Mouse (Mus musculus) embryonic facial prominence, embryonic 10.5 days (tissue): ENCODE measurements around the gene Snx25. TPM values are rescaled to one million over a fixed set of nuclear protein-coding genes. Genes with fewer than 3 reads are reported as not detected.
A peak's percentile ranks its signal among the peaks of the same experiment; 100 is the strongest.

Experiments
- DNase-seq: peaks from one replicate; pipeline ENCODE4 v3.0.0-alpha.2; 2017; ENCODE audit warnings: low spot score
- H3K27ac ChIP-seq: fragments of 300-500 bp; sonication (generic); replicated peaks from 2 replicates; pipeline ENCODE4 v1.5.1; 2016; ENCODE audit warnings: mild to moderate bottlenecking
- H3K27me3 ChIP-seq: fragments of 300-500 bp; sonication (generic); replicated peaks from 2 replicates; pipeline ENCODE4 v1.6.1; 2016; ENCODE audit warnings: low read depth, mild to moderate bottlenecking; ENCODE audit not compliant: poor library complexity, severe bottlenecking
- H3K36me3 ChIP-seq: fragments of 300-500 bp; sonication (generic); replicated peaks from 2 replicates; pipeline ENCODE4 v1.6.1; 2016; ENCODE audit warnings: mild to moderate bottlenecking, moderate library complexity
- H3K4me1 ChIP-seq: fragments of 300-500 bp; sonication (generic); 2 replicates; pipeline ENCODE4 v1.6.1; 2016
- H3K4me3 ChIP-seq: fragments of 300-500 bp; sonication (generic); 2 replicates; pipeline ENCODE4 v1.5.1; 2016; ENCODE audit warnings: mild to moderate bottlenecking, moderate library complexity
- H3K9me3 ChIP-seq: fragments of 300-500 bp; sonication (generic); 2 replicates; pipeline ENCODE4 v1.6.1; 2016; ENCODE audit warnings: mild to moderate bottlenecking
- WGBS: fragments of 180-500 bp; shearing (Covaris S2); methylation state at CpG from one replicate; pipeline ENCODE4 v1.1.7; 2016; 5-methylcytosine and 5-hydroxymethylcytosine counted together
- polyA plus RNA-seq: library from polyadenylated mRNA; unstranded; fragments of >200 nt; fragmentation: Nextera tagmentation; extraction: Ambion mirVana; gene quantifications from 2 replicates; pipeline ENCODE4 v1.2.1, GENCODE M21; 2016

The Snx25 gene
- 3.0 and 4.1 TPM in 2 replicates for polyA plus RNA-seq

DNA sequence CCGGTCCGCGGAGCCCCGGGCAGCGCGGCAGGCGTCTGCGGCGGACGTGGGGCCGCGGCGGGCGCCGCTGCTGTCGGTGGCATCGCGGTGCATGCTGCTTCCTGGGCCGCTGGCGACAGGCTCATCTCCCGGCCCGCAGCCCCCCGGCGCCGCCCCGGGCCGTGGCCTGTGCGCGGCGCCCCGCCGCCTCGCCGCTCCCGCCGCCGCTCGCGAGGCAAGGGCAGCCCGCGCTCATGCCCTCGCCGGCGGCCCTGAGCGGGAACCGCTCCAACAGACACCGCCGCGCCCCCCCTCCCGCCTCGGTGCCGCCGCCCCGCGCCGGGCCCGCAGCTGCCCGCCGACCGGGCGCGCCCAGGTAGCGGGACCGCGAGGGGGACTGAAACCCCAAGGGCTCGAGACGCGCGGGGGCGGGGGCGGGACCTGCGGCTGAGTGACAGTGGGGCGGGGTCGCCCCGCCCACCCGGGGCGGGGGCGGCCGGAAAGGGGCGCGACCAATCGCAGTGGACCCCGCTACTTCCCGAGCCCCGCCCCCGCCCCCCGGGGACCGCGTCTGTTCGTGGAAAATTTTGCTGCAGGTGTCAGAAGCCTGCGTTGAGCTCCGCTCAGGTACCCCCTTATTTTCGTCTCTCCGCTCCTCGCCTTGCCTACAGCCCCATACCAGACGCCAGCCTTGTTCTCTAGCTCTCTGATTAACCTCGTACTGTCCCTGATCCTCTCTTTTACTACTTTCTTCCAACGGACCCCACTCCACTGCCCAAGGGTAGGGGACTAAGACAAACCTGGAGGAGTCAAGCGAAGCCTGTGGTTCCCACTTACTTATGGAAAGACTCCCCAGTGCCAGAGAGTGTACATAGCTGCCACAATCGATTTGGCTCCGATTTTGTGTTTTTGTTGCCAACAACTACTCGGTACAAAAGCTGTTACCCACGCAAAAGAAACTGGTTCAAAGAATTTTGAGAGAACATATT, at the start of gene Snx25:
Snx25 (minus strand) TSS at position 96 of the 968 bp plus-strand sequence.
- DNase-seq = peak; percentile 92
- peak within 1 kb of the TSS; percentile 84 for H3K27ac ChIP-seq
- peaks cover 46% of the 10 kb centered on the region for H3K27me3 ChIP-seq
- peaks cover 24% of the 10 kb centered on the region for H3K4me1 ChIP-seq
- H3K4me3 ChIP-seq = peak within 1 kb of the TSS; percentile 82
- no peaks in the 10 kb centered on the region for H3K36me3 ChIP-seq
- no peaks in the 10 kb centered on the region for H3K9me3 ChIP-seq
- 3% methylated on average over 103 of the region's 103 CpGs for WGBS

DNA sequence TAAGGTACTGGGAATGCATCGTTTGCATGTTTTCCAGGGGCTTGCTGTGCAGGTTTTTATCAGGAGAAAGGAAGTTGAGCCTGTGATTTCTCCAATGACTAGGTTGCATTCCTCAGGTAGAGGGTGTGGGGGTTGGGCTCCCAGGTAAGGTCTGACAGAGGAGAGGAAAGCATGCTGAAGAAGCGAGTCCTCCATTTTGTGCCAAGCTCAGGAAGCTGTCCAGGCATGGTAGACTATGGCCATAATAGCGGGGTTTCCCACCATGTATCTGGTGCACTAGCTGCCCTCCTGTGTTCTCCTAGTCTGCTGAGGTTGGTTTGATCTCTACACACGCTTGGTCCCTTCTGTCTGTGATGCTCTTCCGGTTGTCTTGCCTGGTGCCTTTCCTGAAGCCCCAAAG, 45.7 kb upstream of the Snx25 start:
- no peaks in the 10 kb centered on the region for H3K4me1 ChIP-seq
- no peak overlapping the region for H3K27ac ChIP-seq
- H3K27me3 ChIP-seq = no peaks in the 10 kb centered on the region
- no peaks in the 10 kb centered on the region for H3K9me3 ChIP-seq
- DNase-seq = no peak
- H3K4me3 ChIP-seq = no peak overlapping the region
- WGBS = 86% methylated on average over 5 of the region's 5 CpGs
- H3K36me3 ChIP-seq = peaks cover 59% of the 10 kb centered on the region

DNA sequence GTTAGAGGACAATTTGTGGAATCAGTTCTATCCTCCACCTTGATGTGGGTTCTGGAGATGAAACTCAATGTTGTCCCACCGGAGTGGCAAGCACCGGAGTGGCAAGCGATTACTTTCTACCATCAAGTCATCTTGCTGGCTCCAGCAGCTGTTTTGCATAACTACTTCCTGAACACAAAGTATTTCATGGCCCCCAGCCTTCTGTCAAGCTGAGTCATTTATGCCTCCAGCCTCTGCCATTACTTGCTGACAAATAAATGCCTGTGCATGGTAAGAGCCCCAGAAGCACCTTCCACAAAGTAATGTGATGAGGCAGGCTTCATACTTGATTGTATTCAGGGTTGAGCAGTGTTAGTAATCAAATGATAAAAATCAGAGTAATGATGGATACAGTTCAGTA, 44.9 kb upstream of the Snx25 start:
- H3K9me3 ChIP-seq = no peaks in the 10 kb centered on the region
- peaks cover 59% of the 10 kb centered on the region for H3K36me3 ChIP-seq
- no peak overlapping the region for H3K27ac ChIP-seq
- no peak overlapping the region for H3K4me3 ChIP-seq
- no peak for DNase-seq
- WGBS = 93% methylated on average over 3 of the region's 3 CpGs
- H3K27me3 ChIP-seq = no peaks in the 10 kb centered on the region
- H3K4me1 ChIP-seq = no peaks in the 10 kb centered on the region

DNA sequence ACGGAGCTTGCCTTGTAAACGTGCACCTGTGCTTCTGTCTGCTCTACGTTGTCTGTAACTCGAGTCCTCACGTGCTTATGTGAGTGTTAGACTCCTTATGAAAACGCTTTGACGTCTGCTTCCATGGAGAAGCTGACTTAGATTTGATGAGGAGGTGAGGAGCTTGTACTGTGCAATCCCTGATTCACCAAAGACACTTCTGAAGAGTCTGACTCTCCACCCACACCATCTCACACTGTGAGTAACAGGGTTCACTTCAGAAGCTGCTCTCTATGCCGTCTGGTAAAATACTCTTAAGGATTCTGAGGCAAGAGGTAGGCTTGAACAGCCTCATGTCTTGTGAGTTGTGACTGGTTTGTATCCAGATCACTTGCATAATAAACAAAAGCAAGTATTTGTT, 41.1 kb upstream of the Snx25 start:
- no peak for DNase-seq
- Histone ChIP-seq H3K4me3 (no peak overlapping the region), H3K36me3 (peaks cover 61% of the 10 kb centered on the region), H3K4me1 (no peaks in the 10 kb centered on the region), H3K9me3 (no peaks in the 10 kb centered on the region), H3K27ac (no peak overlapping the region), H3K27me3 (no peaks in the 10 kb centered on the region)
- WGBS = 82% methylated on average over 8 of the region's 8 CpGs

DNA sequence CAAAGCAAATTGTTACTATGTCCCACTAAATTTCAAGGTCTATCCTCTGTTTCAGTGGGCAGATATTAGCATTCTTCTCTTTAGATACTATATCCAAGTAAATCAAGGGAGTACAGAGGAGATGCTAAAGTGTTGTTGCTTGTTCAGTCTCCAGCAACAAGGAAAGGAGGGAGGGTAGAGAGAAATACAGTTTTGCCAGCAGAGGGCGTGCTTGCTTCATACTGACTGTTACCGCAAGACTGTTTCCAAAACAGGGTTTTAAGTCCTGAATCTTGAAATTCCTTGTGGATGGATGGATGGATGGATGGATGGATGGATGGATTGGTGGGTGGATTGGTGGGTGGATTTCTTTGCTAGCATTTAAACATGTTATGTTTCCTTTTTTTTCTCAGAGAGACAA, 33.4 kb upstream of the Snx25 start:
- 11% methylated on average over 2 of the region's 2 CpGs for WGBS
- Histone ChIP-seq H3K4me3 (no peak overlapping the region), H3K9me3 (no peaks in the 10 kb centered on the region), H3K27me3 (no peaks in the 10 kb centered on the region), H3K36me3 (peaks cover 22% of the 10 kb centered on the region), H3K27ac (no peak overlapping the region), H3K4me1 (no peaks in the 10 kb centered on the region)
- peak; percentile 62 for DNase-seq

DNA sequence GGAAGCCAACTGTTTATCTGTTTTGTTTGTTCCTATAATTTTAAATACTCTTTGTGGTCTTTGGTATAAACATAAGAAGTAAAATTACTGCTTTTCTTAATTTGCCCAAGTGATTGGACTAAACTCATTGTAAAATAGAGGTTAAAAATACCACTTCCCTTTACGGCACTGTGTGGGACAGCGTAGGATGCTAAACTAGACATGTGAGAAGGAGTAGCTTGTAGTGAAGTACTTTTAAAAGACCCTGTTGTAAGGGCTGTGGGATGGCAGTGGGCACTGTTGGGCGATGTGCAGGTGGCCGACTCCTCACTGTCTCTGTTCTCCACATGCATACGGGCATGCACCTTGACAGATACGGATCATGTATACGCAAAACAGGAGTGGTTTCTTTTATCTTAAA, 28.2 kb upstream of the Snx25 start:
- Histone ChIP-seq H3K27me3 (no peaks in the 10 kb centered on the region), H3K36me3 (peaks cover 23% of the 10 kb centered on the region), H3K9me3 (no peaks in the 10 kb centered on the region), H3K4me1 (no peaks in the 10 kb centered on the region), H3K27ac (no peak overlapping the region), H3K4me3 (no peak overlapping the region)
- 96% methylated on average over 7 of the region's 7 CpGs for WGBS
- DNase-seq = no peak

DNA sequence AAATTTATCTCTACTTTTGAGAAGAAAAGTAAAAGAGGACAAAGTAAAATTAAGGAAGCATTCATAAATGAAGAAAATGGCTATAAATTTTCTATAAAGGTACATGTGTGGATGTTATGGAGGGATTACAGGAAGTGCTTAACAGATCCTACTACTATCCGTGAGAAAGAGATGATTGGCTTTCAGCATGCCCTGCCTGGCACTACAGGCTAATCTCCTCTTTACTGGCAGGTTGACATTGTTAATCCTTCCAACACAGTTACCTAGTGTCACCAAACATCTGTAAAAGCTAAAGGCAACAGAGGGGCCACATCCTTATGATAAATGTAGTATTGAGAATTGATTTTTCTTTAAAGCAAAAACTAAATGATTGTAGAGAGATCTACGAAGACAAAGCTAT, 21.7 kb upstream of the Snx25 start:
- H3K27me3 ChIP-seq = no peaks in the 10 kb centered on the region
- 85% methylated on average over 2 of the region's 2 CpGs for WGBS
- H3K4me3 ChIP-seq = no peak overlapping the region
- no peak overlapping the region for H3K27ac ChIP-seq
- no peaks in the 10 kb centered on the region for H3K4me1 ChIP-seq
- no peak for DNase-seq
- peaks cover 40% of the 10 kb centered on the region for H3K36me3 ChIP-seq
- no peaks in the 10 kb centered on the region for H3K9me3 ChIP-seq

DNA sequence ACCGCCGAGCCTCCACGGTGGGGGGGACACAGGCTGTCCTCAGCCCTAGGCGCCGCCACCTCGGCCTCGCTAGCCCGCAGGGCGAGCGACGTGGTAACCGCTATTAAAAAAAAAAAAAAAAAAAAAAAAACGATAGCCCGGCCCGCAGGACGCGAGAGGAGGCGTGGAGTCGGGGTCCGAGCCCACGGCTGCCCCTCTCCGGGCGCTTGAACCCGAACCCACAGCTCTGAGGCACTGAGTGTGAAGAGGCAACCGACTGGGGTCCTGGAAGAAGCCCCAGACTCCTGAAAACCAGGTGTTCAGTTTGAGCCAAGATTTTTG, 11.9 kb upstream of the Snx25 start:
- no peaks in the 10 kb centered on the region for H3K9me3 ChIP-seq
- H3K27ac ChIP-seq = peak overlapping the region; percentile 94
- H3K36me3 ChIP-seq = peaks cover 3% of the 10 kb centered on the region; the same call in 1 of the 2 replicates
- H3K4me1 ChIP-seq = peaks cover 18% of the 10 kb centered on the region
- no peaks in the 10 kb centered on the region for H3K27me3 ChIP-seq
- under 1% methylated on average over 25 of the region's 25 CpGs for WGBS
- peak overlapping the region; percentile 78 for H3K4me3 ChIP-seq
- no peak for DNase-seq

DNA sequence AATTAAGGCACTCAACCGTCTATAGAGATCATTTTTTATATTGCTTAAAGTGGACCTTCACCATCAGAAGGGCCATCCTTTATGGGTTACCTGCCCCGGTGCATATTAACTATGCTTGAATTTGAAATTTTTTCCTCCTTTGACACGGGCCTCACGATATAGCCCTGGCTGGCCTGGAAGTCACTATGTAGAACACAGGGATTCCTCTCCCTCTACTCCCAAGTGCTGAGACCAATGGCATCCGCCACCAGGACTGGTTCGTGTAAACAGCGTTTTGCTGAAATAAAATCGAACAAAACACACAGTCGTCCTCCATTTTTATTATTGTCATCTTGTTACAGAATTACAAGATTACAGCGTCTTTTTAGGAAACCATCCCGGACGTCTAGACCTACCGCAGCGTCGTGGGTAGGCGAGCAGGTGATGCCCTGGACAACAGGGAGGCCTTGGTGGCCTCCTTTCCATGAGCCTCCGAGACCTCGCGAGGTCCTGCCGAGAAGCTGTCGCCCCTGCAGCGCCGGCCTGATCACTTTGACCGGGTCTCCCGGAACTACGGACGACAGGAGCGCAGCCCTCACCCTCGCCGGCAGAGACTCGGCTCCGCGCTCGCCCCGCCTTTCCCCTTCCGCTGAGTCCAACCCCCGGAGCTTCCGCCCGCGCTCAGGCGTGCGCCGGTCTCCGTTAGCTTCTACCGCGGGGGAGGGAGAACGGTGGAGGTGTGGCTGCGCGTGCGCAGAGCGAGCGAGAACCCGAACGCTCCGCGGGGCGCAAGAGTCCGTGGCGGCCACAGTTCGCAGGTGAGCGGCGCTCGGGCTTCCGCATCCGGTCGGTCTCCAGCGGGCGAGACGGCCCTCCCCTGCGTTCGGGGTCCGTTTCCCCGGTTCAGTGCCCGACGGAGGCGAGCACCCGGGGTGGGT, 11.3 kb upstream of the Snx25 start:
- Histone ChIP-seq H3K4me1 (peaks cover 18% of the 10 kb centered on the region), H3K9me3 (no peaks in the 10 kb centered on the region), H3K4me3 (peak overlapping the region; percentile 78), H3K27me3 (no peaks in the 10 kb centered on the region), H3K27ac (peak overlapping the region; percentile 94), H3K36me3 (peaks cover 3% of the 10 kb centered on the region; the same call in 1 of the 2 replicates)
- DNase-seq = peak; percentile 97
- WGBS = 3% methylated on average over 77 of the region's 77 CpGs

DNA sequence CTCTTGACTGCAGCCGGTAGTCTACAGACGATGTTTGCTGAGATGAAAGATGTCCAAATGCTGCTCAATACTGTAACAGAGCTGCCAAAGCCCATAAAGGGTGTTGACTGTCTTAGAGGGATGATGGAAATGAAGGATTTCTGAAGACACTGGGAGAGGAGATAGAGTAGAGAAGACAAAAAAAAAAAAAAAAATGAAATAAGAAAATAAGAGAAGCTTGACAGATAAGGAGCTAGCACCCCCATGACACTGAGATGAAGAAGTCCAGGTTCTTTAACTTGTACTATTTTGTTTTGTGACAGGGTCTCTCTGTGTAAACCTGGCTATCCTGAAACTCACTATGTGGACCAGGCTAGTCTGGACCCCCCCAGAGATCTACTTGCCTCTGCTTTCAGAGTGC, 1.1 kb upstream of the Snx25 start:
- peaks cover 18% of the 10 kb centered on the region for H3K4me1 ChIP-seq
- 0 out of 2 replicates have a peak, but pooled peaks cover 2% of the 10 kb centered on the region for H3K9me3 ChIP-seq
- no peak for DNase-seq
- H3K4me3 ChIP-seq = peak overlapping the region; percentile 82
- no peaks in the 10 kb centered on the region for H3K36me3 ChIP-seq
- H3K27ac ChIP-seq = no peak overlapping the region
- peaks cover 46% of the 10 kb centered on the region for H3K27me3 ChIP-seq
- WGBS = 41% methylated on average over 2 of the region's 2 CpGs

DNA sequence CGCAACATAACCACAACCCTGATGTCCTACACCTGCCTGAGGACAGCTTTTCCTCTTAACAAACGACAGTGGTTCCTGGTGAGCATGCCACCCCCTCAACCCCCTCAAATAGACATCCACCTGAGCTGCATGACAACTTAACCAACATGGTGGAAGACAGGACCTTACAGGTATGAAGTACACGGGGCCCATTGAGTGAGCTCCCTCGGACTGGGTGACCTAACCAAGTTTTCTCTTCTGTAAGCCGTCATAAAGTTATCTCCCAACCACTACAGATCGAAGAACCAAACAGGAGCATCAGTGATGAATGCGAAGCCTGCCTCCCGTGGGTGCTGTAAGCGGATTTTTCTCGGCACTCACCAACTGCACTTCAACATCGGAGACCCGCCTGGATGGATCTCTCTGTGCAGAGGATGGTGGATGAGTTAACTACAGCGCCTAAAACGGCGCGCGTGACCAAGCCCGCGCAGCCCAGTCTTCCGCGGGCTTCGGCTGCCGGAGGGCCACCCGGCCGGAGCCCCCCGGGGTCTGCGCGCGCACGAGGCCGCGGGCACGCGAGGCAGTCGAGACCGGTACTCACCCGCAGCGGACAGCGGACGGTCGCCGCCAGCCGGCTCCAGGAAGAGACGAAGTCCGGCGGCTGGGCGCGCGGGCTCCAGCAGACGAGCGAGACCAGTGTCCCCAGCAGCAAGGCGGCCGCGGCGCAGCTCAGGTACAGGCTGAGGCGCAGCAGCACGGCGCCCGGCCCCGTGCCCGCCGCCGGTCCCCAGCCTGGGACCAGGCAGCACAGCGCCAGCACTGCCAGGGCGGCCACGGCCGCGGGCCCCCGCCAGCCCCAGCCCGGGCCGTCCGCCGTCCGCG, 527 bp downstream of the Snx25 start, which contains the start of gene Cfap97:
Cfap97 (plus strand) TSS at position 570 of the 861 bp plus-strand sequence.
- Histone ChIP-seq H3K4me3 (peak within 1 kb of the TSS; percentile 82), H3K27ac (peak within 1 kb of the TSS; percentile 84), H3K36me3 (no peaks in the 10 kb centered on the region), H3K9me3 (no peaks in the 10 kb centered on the region), H3K4me1 (peaks cover 32% of the 10 kb centered on the region), H3K27me3 (peaks cover 46% of the 10 kb centered on the region)
- 3% methylated on average over 75 of the region's 75 CpGs for WGBS
- peak; percentile 77 for DNase-seq

DNA sequence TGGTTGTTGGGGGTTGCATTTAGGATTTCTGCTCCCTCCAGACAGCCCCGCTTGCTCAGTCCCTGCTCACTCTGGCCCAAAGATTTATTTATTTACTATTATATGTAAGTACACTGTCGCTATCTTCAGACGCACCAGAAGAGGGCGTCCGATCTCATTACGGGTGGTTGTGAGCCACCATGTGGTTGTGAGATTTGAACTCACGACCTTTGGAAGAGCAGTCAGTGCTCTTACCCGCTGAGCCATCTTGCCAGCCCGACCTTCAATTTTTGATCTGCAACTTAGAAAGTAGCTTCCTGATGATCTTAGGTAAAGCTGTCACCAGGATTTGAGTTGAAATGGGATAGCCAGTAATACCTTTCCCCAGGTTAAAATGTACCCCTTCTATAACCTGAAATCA, 2.2 kb downstream of the Snx25 start:
- Histone ChIP-seq H3K27me3 (peaks cover 40% of the 10 kb centered on the region), H3K9me3 (no peaks in the 10 kb centered on the region), H3K4me3 (no peak overlapping the region), H3K36me3 (no peaks in the 10 kb centered on the region), H3K4me1 (peaks cover 36% of the 10 kb centered on the region), H3K27ac (no peak overlapping the region)
- 78% methylated on average over 9 of the region's 9 CpGs for WGBS
- DNase-seq = no peak
